Mouse (Mus musculus): ENCODE measurements around the gene Zfp704. TPM values are rescaled to one million over a fixed set of nuclear protein-coding genes. Genes with fewer than 3 reads are reported as not detected.

The Zfp704 gene
- polyA plus RNA-seq, 1 experiment: 9.7 TPM

DNA sequence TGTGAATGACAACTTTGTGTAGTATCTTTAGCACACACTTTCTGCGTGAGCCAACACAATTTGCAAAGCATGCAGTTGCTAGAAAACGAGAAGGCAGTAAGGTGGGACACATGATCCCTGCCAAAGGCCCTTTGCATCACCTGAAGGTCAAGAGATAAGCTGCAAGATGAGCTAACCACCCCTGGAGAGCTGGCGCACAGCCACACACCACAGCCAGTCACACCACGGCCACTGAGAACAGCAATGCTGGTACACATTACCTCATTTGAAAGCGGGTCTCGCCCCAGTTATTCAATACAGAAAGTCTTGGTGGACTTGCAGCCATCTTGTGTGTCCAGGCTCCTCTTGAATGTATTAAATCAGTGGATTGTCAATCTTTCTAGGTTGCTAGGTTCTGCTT is 9.3 kb downstream of the Zfp704 start:
- 76% methylated on average over 6 of the region's 6 CpGs for WGBS
- no peak for DNase-seq
- TF ChIP-seq CTCF (IDR thresholded peaks at IDR 0.05; ENCODE audit: insufficient read depth, low read length) (no peak), POLR2A (IDR thresholded peaks at IDR 0.05; ENCODE audit: borderline replicate concordance, extremely low read depth, low read depth, low read length) (no peak)
- Histone ChIP-seq H3K4me1 (ENCODE audit: control insufficient read depth, insufficient read depth, low read length) (no peaks in the 10 kb centered on the region; the same call in 1 of the 2 replicates), H3K4me3 (replicated peaks; ENCODE audit: extremely low read depth, low read depth, low read length) (no peak overlapping the region)

- H3K4me3 ChIP-seq (replicated peaks; ENCODE audit: extremely low read depth, low read depth, low read length): no peak overlapping the region
- 79% methylated on average over 11 of the region's 11 CpGs for WGBS
- H3K4me1 ChIP-seq (ENCODE audit: control insufficient read depth, insufficient read depth, low read length): no peaks in the 10 kb centered on the region; the same call in 1 of the 2 replicates
- TF ChIP-seq CTCF (IDR thresholded peaks at IDR 0.05; ENCODE audit: insufficient read depth, low read length) (no peak), POLR2A (IDR thresholded peaks at IDR 0.05; ENCODE audit: borderline replicate concordance, extremely low read depth, low read depth, low read length) (no peak)
- DNase-seq: no peak
These were observed 10.0 kb downstream of the Zfp704 start for GRCm38 (mm10) chr3:9599738-9600410.

DNA sequence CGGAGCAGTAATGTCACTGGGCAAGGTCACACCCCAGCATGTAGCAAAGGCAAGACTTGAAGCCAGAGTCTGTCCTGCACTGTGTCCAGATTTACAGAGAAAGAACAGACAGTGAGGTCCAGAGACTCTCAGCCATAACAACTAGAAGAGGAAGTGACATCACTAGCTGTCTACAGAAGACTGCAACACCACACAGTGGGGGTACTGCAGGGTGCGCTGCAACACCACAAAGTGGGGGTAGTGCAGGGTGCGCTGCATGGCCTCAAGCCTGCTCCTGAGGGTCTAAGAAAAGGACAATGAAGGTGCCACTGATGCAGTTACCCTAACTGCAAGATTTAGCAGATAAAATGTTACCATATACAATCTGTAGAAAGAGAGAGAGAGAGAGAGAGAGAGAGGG is 11.8 kb downstream of the Zfp704 start:
- H3K4me1 ChIP-seq (ENCODE audit: control insufficient read depth, insufficient read depth, low read length): no peaks in the 10 kb centered on the region; the same call in 1 of the 2 replicates
- no peak overlapping the region for H3K4me3 ChIP-seq (replicated peaks; ENCODE audit: extremely low read depth, low read depth, low read length)
- WGBS: 73% methylated on average over 3 of the region's 3 CpGs
- no peak for DNase-seq
- TF ChIP-seq CTCF (IDR thresholded peaks at IDR 0.05; ENCODE audit: insufficient read depth, low read length): no peak
- no peak for TF ChIP-seq POLR2A (IDR thresholded peaks at IDR 0.05; ENCODE audit: borderline replicate concordance, extremely low read depth, low read depth, low read length)

DNA sequence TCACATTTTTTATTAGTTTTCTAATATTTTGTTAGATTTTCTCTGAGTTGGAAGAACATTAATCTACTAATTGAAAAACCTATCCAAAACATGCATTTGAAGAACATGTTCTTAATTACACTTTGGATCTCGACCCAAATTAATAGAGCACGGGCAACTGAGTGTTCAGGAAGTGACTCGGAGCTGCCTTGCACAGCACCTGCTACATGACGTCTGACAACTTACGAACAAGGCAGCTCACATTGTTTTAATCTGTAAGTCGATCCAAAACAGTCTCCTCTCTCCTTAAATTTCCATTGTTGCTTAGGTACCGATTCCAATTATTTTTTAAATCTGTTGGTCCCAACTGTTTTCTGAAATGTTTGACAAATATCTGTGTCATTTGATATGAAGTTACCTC is 15.4 kb downstream of the Zfp704 start:
- TF ChIP-seq POLR2A (IDR thresholded peaks at IDR 0.05; ENCODE audit: borderline replicate concordance, extremely low read depth, low read depth, low read length) (no peak), CTCF (IDR thresholded peaks at IDR 0.05; ENCODE audit: insufficient read depth, low read length) (no peak)
- Histone ChIP-seq H3K4me3 (replicated peaks; ENCODE audit: extremely low read depth, low read depth, low read length) (no peak overlapping the region), H3K4me1 (ENCODE audit: control insufficient read depth, insufficient read depth, low read length) (no peaks in the 10 kb centered on the region)
- DNase-seq: no peak
- WGBS: 62% methylated on average over 7 of the region's 7 CpGs

GRCm38 (mm10) chr3:9593832-9594231 is 16.1 kb downstream of the Zfp704 start:
- TF ChIP-seq CTCF (IDR thresholded peaks at IDR 0.05; ENCODE audit: insufficient read depth, low read length) (no peak), POLR2A (IDR thresholded peaks at IDR 0.05; ENCODE audit: borderline replicate concordance, extremely low read depth, low read depth, low read length) (no peak)
- H3K4me1 ChIP-seq (ENCODE audit: control insufficient read depth, insufficient read depth, low read length): no peaks in the 10 kb centered on the region
- H3K4me3 ChIP-seq (replicated peaks; ENCODE audit: extremely low read depth, low read depth, low read length): no peak overlapping the region
- DNase-seq: no peak
- 90% methylated on average over 2 of the region's 2 CpGs for WGBS

- no peak for TF ChIP-seq POLR2A (IDR thresholded peaks at IDR 0.05; ENCODE audit: borderline replicate concordance, extremely low read depth, low read depth, low read length)
- no peak for TF ChIP-seq CTCF (IDR thresholded peaks at IDR 0.05; ENCODE audit: insufficient read depth, low read length)
- DNase-seq: no peak
- H3K4me3 ChIP-seq (replicated peaks; ENCODE audit: extremely low read depth, low read depth, low read length): no peak overlapping the region
- 95% methylated on average over 8 of the region's 8 CpGs for WGBS
- no peaks in the 10 kb centered on the region for H3K4me1 ChIP-seq (ENCODE audit: control insufficient read depth, insufficient read depth, low read length)
These were observed 18.3 kb downstream of the Zfp704 start for GRCm38 (mm10) chr3:9591416-9592110.

GRCm38 (mm10) chr3:9588635-9589034 is 21.2 kb downstream of the Zfp704 start:
- no peak for DNase-seq
- TF ChIP-seq POLR2A (IDR thresholded peaks at IDR 0.05; ENCODE audit: borderline replicate concordance, extremely low read depth, low read depth, low read length) (no peak), CTCF (IDR thresholded peaks at IDR 0.05; ENCODE audit: insufficient read depth, low read length) (no peak)

DNA sequence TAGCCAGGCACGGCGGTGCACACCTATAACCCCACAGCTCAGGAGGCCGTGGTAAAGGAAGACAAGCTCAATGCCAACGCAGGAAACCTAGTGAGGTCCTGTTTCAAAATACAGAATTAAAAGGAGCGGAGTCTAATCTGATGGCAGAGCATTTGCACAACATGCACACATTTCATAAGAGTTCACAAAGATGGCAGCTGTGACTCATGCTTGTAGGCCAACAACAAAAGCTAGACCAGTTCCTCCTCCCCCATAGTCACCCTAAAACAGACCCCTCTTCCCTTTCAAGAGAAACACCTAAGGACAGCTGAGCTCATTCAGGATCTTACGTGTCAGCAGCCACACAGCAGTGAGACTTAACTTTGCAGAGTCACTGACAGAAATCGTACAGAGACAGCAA is 22.6 kb downstream of the Zfp704 start:
- H3K4me1 ChIP-seq (ENCODE audit: control insufficient read depth, insufficient read depth, low read length): no peaks in the 10 kb centered on the region

More at GRCm38 (mm10) chr3:9588635-9589034, 21.2 kb downstream of the Zfp704 start:
- H3K4me1 ChIP-seq (ENCODE audit: control insufficient read depth, insufficient read depth, low read length): no peaks in the 10 kb centered on the region
- H3K4me3 ChIP-seq (replicated peaks; ENCODE audit: extremely low read depth, low read depth, low read length): no peak overlapping the region
- WGBS: 89% methylated on average over 4 of the region's 4 CpGs

DNA sequence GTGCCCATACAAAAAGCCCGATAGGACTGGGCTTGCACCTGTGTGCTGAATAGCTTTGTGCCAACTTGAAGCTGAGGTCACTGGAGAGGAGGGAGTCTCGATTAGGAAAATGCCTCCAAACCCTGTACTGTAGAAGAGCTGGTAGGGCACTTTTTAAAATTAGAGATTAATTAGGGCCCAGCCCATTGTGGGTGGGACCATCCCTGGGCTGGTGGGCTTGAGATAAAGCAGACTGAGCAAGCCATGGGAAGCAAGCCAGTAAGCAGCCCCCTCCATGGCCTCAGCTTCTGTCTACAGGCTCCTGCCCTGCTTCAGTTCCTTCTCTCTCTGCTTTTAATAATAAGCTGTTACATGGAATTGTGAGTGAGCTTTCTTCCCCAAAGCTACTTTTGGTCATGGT is 26.4 kb downstream of the Zfp704 start:
- WGBS: 68% methylated on average over 2 of the region's 2 CpGs
- Histone ChIP-seq H3K4me1 (ENCODE audit: control insufficient read depth, insufficient read depth, low read length) (peaks cover 8% of the 10 kb centered on the region), H3K4me3 (replicated peaks; ENCODE audit: extremely low read depth, low read depth, low read length) (no peak overlapping the region)
- DNase-seq: no peak
- no peak for TF ChIP-seq POLR2A (IDR thresholded peaks at IDR 0.05; ENCODE audit: borderline replicate concordance, extremely low read depth, low read depth, low read length)
- no peak for TF ChIP-seq CTCF (IDR thresholded peaks at IDR 0.05; ENCODE audit: insufficient read depth, low read length)

More for the DNA sequence above, 22.6 kb downstream of the Zfp704 start:
- no peak for DNase-seq
- TF ChIP-seq CTCF (IDR thresholded peaks at IDR 0.05; ENCODE audit: insufficient read depth, low read length) (no peak), POLR2A (IDR thresholded peaks at IDR 0.05; ENCODE audit: borderline replicate concordance, extremely low read depth, low read depth, low read length) (no peak)
- H3K4me3 ChIP-seq (replicated peaks; ENCODE audit: extremely low read depth, low read depth, low read length): no peak overlapping the region
- 89% methylated on average over 7 of the region's 7 CpGs for WGBS
